Mouse (Mus musculus) adipose tissue, adult 10 weeks (tissue): Measurements from ENCODE around the gene Dtx1. TPM values are rescaled to one million over a fixed set of nuclear protein-coding genes. Genes with fewer than 3 reads are reported as not detected.

Experiments used
- polyA plus RNA-seq: library from polyadenylated mRNA; stranded (reverse); fragments of 350-450 nt; fragmentation: Illumina TruSeq; extraction: RNeasy Lipid Tissue Mini Kit (QIAGEN cat#74804); gene quantifications from one replicate; pipeline ENCODE4 v1.2.3, GENCODE M21; 2014; ENCODE audit warnings: low read depth, low replicate concordance

The Dtx1 gene
- polyA plus RNA-seq, result 3.7 TPM

DNA sequence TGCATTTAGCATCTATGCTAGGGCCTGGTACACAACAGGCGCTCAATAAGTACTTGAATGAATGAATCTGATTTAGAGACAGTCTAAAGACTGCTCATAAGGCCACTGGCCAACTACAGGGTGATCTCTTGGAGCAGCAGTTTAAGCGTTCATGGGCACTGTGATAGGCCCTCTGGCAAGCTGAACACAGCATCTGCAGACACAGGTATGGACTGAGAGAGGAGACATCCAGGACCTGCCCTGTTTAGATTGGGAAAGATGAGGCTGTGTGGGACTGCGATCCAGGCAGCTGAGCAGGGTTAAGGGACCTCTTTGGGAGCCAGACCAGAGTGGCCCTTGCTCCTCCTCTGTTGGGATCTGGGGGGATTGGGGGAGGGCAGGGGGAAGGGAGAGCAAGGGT is at the start of gene Dtx1:
Gene Dtx1 (minus strand): TSS at position 101 of the 400 bp plus-strand sequence.

GRCm38 (mm10) chr5:120749688-120750087 is 38.0 kb upstream of the Dtx1 start, which contains the start of gene Oas2:
Gene Oas2, minus strand, starts transcription at chr5:120749853.

DNA sequence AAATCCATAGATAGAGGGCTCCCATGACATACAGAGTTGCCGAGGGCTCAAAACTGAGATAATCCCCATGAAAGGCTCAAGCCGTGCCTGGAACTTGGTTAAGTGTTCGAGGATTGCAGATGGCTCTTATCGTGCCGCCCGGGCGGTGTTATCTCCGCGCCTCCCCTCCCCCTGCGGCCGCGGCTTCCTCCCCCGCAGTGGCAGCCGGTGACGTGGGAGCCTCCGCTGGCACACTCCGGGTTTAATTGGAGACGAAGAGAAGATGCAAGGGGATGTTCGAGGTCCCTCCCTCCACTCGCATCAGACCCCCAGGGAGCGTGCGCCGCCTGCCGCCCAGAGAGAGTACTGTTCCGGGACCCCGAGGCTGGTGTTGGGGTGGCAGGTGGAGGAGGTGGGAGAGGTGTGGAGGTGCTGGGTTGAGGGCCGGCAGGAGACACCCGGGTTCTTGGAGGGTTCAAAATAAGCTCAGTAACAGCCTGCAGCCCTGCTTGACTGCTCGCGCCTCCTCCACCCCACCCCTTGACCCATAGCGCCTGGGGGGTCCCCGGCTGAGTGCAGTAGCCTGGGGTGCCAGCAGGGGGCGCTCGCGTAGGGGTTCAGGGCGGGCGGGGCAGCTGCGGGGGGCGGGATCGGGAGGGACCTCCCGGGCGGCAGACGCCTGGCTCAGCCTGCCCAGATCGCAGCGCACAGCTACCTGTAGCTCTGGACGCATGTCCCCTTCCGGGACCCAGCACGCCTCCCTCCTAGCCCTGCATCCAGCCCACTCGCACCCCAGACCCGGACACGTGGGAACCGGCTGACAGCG is 63.0 kb downstream of the Dtx1 start, which contains the start of gene Rasal1:
Gene Rasal1 (plus strand): TSS at position 244 of the 805 bp plus-strand sequence.

GRCm38 (mm10) chr5:120634131-120634530 is 77.6 kb downstream of the Dtx1 start, which contains the start of gene Cfap73:
Gene Cfap73, minus strand, starts transcription at chr5:120634235.

Other genes with a start within 250 kb of the Dtx1 start
- gene Sdsl, start 239.1 kb downstream of the Dtx1 start, polyA plus RNA-seq, result 3.7 TPM
- gene Sds, start 235.4 kb downstream of the Dtx1 start, polyA plus RNA-seq, result not detected
- 58.7 TPM for gene Plbd2, start 208.3 kb downstream of the Dtx1 start, polyA plus RNA-seq
- 20.8 TPM for gene Slc8b1, start 200.8 kb downstream of the Dtx1 start, polyA plus RNA-seq
- 36.4 TPM for gene Tpcn1, start 123.3 kb downstream of the Dtx1 start, polyA plus RNA-seq
- gene Iqcd, start 122.9 kb downstream of the Dtx1 start, polyA plus RNA-seq, result 7.2 TPM
- 10.6 TPM for gene Rita1, start 99.3 kb downstream of the Dtx1 start, polyA plus RNA-seq
- 24.2 TPM for gene Ddx54, start 99.2 kb downstream of the Dtx1 start, polyA plus RNA-seq
- 1.8 TPM for gene Cfap73, start 77.7 kb downstream of the Dtx1 start, polyA plus RNA-seq
- gene Rasal1, start 63.1 kb downstream of the Dtx1 start, polyA plus RNA-seq, result 0.52 TPM
- 4.5 TPM for gene Oas2, start 37.9 kb upstream of the Dtx1 start, polyA plus RNA-seq
- 0.41 TPM for gene Oas3, start 65.7 kb upstream of the Dtx1 start, polyA plus RNA-seq
- gene Oas1e, start 83.6 kb upstream of the Dtx1 start, polyA plus RNA-seq, result not detected
- 2.5 TPM for gene Oas1c, start 100.6 kb upstream of the Dtx1 start, polyA plus RNA-seq
- not detected for gene Oas1f, start 135.4 kb upstream of the Dtx1 start, polyA plus RNA-seq
- not detected for gene Oas1h, start 149.5 kb upstream of the Dtx1 start, polyA plus RNA-seq
- 1.7 TPM for gene Oas1g, start 175.7 kb upstream of the Dtx1 start, polyA plus RNA-seq
- gene Oas1a, start 195.6 kb upstream of the Dtx1 start, polyA plus RNA-seq, result 5.0 TPM
- gene Oas1d, start 202.6 kb upstream of the Dtx1 start, polyA plus RNA-seq, result not detected